Mouse (Mus musculus): ENCODE measurements around the gene Dnaja3. TPM values are rescaled to one million over a fixed set of nuclear protein-coding genes. Genes with fewer than 3 reads are reported as not detected.
A peak's percentile ranks its signal among the peaks of the same experiment; 100 is the strongest.

The Dnaja3 gene
- polyA plus RNA-seq, 1 experiment from 2014 or later: 38.6 TPM

GRCm38 (mm10) chr16:4655251-4655734 is 15.5 kb downstream of the Dnaja3 start:
- no peak overlapping the region for H3K4me3 ChIP-seq (ENCODE audit: low read depth, low read length)
- peak overlapping the region; percentile 78 for H3K27ac ChIP-seq (ENCODE audit: low read depth, low read length)
- ATAC-seq: peak; percentile 78
- H3K4me2 ChIP-seq (replicated peaks; ENCODE audit: low read depth): no peak overlapping the region; the same call in 1 of the 2 replicates
- peak overlapping the region; percentile 5; the same call in 1 of the 2 replicates for H3K9ac ChIP-seq (ENCODE audit: low read depth, low read length)
- peak; percentile 70 for TF ChIP-seq CTCF (IDR thresholded peaks at IDR 0.05; ENCODE audit: low read depth)
- peaks cover 45% of the 10 kb centered on the region for H3K36me3 ChIP-seq (ENCODE audit: control insufficient read depth, insufficient read depth)
- H3K4me1 ChIP-seq (replicated peaks; ENCODE audit: control insufficient read depth, insufficient read depth, low read length): no peaks in the 10 kb centered on the region; the same call in none of the 2 replicates
- H3K27me3 ChIP-seq (replicated peaks; ENCODE audit: control insufficient read depth, insufficient read depth, low read length): no peaks in the 10 kb centered on the region
- no peaks in the 10 kb centered on the region for H3K9me3 ChIP-seq (ENCODE audit: control insufficient read depth)
- 28% methylated on average over 4 of the region's 4 CpGs for WGBS

DNA sequence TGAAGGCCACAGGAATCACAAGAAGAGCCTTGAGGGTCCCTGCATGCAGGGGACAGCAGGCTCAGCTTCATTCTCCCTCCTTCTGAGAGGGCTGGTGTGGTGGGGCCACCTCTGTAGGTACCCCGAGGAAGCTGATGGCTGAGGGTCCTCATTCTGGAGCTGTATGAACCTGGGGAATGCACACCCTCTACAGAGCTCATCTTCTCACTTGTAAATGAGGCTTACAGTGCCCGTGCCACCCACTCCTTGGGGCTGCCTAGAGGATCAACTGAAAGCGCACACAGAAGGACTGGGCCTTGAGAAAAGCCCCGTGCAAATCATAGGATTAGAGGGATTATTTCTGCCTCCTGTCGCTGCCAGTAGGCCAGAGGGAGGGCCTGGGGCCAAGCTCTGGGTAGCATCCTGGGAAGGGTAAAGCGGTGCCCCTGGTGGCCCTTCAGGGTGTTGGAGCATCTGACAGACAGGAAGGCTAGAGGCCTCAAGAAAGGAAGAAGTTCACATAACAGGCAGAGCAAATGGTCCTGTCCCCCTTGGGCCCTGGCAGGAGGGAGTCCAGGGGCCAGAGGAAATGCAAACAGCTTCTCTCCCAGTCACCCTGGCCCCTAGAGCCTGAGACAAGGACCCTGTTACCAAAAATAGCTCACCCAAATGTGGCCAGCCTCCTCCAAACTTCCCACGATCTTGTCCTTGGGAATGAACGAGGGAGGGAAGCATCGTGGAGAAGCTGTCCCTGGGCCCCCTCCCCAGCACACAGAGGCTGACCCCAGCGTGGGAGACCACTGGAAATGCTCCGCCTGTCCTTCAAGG is 16.2 kb downstream of the Dnaja3 start:
- H3K4me2 ChIP-seq (replicated peaks; ENCODE audit: low read depth): no peak overlapping the region
- no peaks in the 10 kb centered on the region for H3K27me3 ChIP-seq (replicated peaks; ENCODE audit: control insufficient read depth, insufficient read depth, low read length)
- peaks cover 45% of the 10 kb centered on the region for H3K36me3 ChIP-seq (ENCODE audit: control insufficient read depth, insufficient read depth)
- no peaks in the 10 kb centered on the region for H3K9me3 ChIP-seq (ENCODE audit: control insufficient read depth)
- H3K27ac ChIP-seq (ENCODE audit: low read depth, low read length): peak overlapping the region; percentile 78
- TF ChIP-seq CTCF (IDR thresholded peaks at IDR 0.05; ENCODE audit: low read depth): peak; percentile 59
- WGBS: 37% methylated on average over 11 of the region's 11 CpGs
- H3K4me3 ChIP-seq (ENCODE audit: low read depth, low read length): no peak overlapping the region
- ATAC-seq: no peak; the same call in 1 of the 2 replicates
- no peaks in the 10 kb centered on the region; the same call in none of the 2 replicates for H3K4me1 ChIP-seq (replicated peaks; ENCODE audit: control insufficient read depth, insufficient read depth, low read length)
- peak overlapping the region; percentile 5; the same call in 1 of the 2 replicates for H3K9ac ChIP-seq (ENCODE audit: low read depth, low read length)

DNA sequence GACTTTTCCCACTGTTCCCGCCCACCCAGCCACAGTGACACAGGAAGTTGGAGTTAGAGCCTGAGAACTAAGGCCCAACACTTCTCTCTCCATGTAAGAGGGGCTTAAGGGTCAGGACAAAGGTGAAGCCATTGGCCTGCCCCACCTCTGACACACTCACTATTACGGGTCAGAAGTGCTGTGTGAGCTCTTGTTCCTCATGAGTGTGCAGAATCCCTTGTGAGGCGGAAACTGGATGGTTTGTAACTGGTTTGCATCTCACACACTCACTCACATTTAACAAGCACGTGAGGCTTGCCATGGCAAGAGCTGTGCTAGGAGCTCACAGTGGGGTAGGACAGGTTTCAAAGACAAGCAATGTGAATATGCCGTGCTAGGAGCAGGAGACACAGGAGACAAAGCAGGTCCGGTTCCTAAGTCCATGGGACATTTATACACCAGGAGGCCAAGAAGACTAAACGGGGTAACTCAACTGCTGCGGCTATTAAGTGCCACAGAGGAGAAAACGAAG is 16.8 kb downstream of the Dnaja3 start:
- Histone ChIP-seq H3K9me3 (ENCODE audit: control insufficient read depth) (no peaks in the 10 kb centered on the region), H3K27me3 (replicated peaks; ENCODE audit: control insufficient read depth, insufficient read depth, low read length) (no peaks in the 10 kb centered on the region), H3K9ac (ENCODE audit: low read depth, low read length) (no peak overlapping the region), H3K4me2 (replicated peaks; ENCODE audit: low read depth) (no peak overlapping the region), H3K4me3 (ENCODE audit: low read depth, low read length) (no peak overlapping the region), H3K36me3 (ENCODE audit: control insufficient read depth, insufficient read depth) (peaks cover 45% of the 10 kb centered on the region), H3K27ac (ENCODE audit: low read depth, low read length) (peak overlapping the region; percentile 78), H3K4me1 (replicated peaks; ENCODE audit: control insufficient read depth, insufficient read depth, low read length) (no peaks in the 10 kb centered on the region; the same call in none of the 2 replicates)
- TF ChIP-seq CTCF (IDR thresholded peaks at IDR 0.05; ENCODE audit: low read depth): no peak
- WGBS: 62% methylated on average over 9 of the region's 9 CpGs
- no peak for ATAC-seq

DNA sequence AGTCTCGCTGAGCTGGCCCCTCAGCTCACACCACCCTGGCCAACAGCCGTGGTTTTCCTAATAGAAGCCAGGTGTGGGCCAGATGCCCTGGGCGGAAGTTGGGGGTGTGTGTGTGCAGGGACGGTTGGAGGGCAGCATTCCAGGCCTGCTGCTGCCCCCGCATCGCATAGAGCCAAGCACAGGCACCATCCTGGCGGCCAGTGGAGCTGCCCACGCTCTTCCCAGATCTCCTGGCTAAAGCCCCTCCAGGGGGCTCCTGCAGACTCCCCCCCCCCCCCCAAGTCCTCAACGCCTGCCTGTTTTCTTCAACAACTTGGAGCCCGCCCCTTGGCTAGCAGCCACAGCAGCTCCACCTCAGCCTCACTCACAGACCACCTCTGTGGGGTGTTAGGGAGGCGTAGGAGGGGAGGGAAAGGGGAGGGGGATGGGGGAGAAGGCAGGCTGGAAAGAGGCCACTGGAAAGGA is 19.0 kb downstream of the Dnaja3 start:
- no peak for ATAC-seq
- no peak for TF ChIP-seq CTCF (IDR thresholded peaks at IDR 0.05; ENCODE audit: low read depth)
- Histone ChIP-seq H3K4me1 (replicated peaks; ENCODE audit: control insufficient read depth, insufficient read depth, low read length) (no peaks in the 10 kb centered on the region; the same call in 1 of the 2 replicates), H3K4me3 (ENCODE audit: low read depth, low read length) (no peak overlapping the region), H3K4me2 (replicated peaks; ENCODE audit: low read depth) (no peak overlapping the region), H3K9me3 (ENCODE audit: control insufficient read depth) (no peaks in the 10 kb centered on the region), H3K27me3 (replicated peaks; ENCODE audit: control insufficient read depth, insufficient read depth, low read length) (no peaks in the 10 kb centered on the region), H3K9ac (ENCODE audit: low read depth, low read length) (no peak overlapping the region), H3K27ac (ENCODE audit: low read depth, low read length) (no peak overlapping the region), H3K36me3 (ENCODE audit: control insufficient read depth, insufficient read depth) (peaks cover 45% of the 10 kb centered on the region)
- 49% methylated on average over 10 of the region's 11 CpGs for WGBS

GRCm38 (mm10) chr16:4659326-4659725 is 19.5 kb downstream of the Dnaja3 start:
- H3K9ac ChIP-seq (ENCODE audit: low read depth, low read length): no peak overlapping the region
- no peak overlapping the region for H3K27ac ChIP-seq (ENCODE audit: low read depth, low read length)
- 60% methylated on average over 2 of the region's 2 CpGs for WGBS
- ATAC-seq: no peak
- no peaks in the 10 kb centered on the region for H3K27me3 ChIP-seq (replicated peaks; ENCODE audit: control insufficient read depth, insufficient read depth, low read length)
- peaks cover 40% of the 10 kb centered on the region for H3K36me3 ChIP-seq (ENCODE audit: control insufficient read depth, insufficient read depth)
- H3K4me1 ChIP-seq (replicated peaks; ENCODE audit: control insufficient read depth, insufficient read depth, low read length): no peaks in the 10 kb centered on the region; the same call in 1 of the 2 replicates
- H3K4me3 ChIP-seq (ENCODE audit: low read depth, low read length): no peak overlapping the region
- H3K4me2 ChIP-seq (replicated peaks; ENCODE audit: low read depth): no peak overlapping the region
- TF ChIP-seq CTCF (IDR thresholded peaks at IDR 0.05; ENCODE audit: low read depth): no peak
- H3K9me3 ChIP-seq (ENCODE audit: control insufficient read depth): no peaks in the 10 kb centered on the region

GRCm38 (mm10) chr16:4661605-4662004 is 21.8 kb downstream of the Dnaja3 start:
- H3K36me3 ChIP-seq (ENCODE audit: control insufficient read depth, insufficient read depth): peaks cover 48% of the 10 kb centered on the region

More at GRCm38 (mm10) chr16:4661605-4662004, 21.8 kb downstream of the Dnaja3 start:
- no peak overlapping the region for H3K4me3 ChIP-seq (ENCODE audit: low read depth, low read length)
- no peak overlapping the region for H3K9ac ChIP-seq (ENCODE audit: low read depth, low read length)
- no peak for ATAC-seq
- no peaks in the 10 kb centered on the region for H3K4me1 ChIP-seq (replicated peaks; ENCODE audit: control insufficient read depth, insufficient read depth, low read length)
- TF ChIP-seq CTCF (IDR thresholded peaks at IDR 0.05; ENCODE audit: low read depth): no peak
- H3K9me3 ChIP-seq (ENCODE audit: control insufficient read depth): no peaks in the 10 kb centered on the region
- no peak overlapping the region for H3K4me2 ChIP-seq (replicated peaks; ENCODE audit: low read depth)
- H3K27me3 ChIP-seq (replicated peaks; ENCODE audit: control insufficient read depth, insufficient read depth, low read length): no peaks in the 10 kb centered on the region
- no peak overlapping the region for H3K27ac ChIP-seq (ENCODE audit: low read depth, low read length)
- WGBS: 92% methylated on average over 2 of the region's 2 CpGs
